Mouse (Mus musculus) urinary bladder, postnatal 25 days (tissue): ENCODE data around the gene Dok5.
A peak's percentile ranks its signal among the peaks of the same experiment; 100 is the strongest.

Experiments
- DNase-seq: peaks from one replicate; pipeline ENCODE4 v3.0.0; 2022; ENCODE audit warnings: low spot score

Dok5 gene

DNA sequence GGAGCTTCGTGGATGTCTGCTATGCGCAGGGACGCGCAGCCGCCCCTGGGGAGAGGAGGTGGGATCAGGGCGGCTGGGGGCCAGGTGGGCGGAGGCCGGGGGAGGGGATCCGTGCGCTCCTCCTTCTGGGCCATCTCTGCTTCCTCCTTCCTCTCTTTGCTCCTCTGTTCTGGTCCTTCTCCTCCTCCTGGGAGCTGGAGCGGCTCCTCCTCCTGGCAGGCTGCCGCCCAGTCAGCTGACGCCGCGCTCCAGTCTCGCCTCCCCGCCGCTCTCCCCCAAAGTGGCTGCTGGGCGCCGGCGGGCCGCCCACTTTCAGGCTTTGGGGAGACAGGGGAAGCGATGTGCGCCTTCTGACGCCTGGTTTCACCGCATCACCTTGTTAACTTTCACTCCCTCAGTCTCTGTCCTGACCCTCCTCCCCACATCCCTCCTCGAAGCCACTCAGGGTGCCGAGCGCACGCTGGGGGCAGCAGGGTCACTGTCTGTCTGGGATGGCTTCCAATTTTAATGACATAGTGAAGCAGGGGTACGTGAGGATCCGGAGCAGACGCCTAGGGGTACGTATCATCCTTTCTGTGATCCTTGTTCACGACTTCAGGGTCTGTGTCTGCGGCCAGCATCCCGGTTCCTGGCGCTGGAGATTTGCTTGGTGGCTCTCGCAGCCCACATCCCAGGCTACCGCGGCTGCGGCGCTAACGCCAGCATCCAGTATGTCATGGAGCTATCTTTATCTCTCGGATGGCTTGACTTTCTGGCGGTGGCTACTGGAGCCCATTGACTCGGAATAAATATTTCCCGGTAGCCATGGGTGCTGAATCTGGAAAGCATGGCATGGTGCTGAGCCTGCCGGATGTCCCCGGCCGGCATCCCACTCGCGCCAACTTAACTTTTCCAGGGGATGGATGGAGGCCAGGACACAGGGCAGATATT lies at the start of gene Dok5:
TSS of gene Dok5 (plus strand) at position 176 of the 930 bp plus-strand sequence.
- DNase-seq: peak; percentile 52

DNA sequence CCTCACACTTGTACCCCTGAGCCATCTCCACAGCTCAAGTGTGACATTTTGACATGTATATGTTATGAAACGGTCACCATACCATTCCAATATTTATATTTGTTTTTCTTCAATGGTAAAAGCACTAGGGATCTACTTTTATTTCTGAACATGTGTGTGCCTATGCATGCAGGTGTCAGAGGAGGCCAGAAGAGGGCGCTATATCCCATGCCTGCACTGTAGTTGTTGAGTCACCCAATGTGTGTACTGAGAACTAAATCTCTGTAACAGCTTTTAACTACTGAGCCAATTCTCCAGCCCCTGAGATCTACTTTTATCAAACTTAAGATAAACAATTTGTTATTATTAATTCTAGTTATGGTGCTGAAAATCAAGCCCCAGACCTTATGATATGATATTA lies 48.2 kb upstream of the Dok5 start:
- DNase-seq: no peak

DNA sequence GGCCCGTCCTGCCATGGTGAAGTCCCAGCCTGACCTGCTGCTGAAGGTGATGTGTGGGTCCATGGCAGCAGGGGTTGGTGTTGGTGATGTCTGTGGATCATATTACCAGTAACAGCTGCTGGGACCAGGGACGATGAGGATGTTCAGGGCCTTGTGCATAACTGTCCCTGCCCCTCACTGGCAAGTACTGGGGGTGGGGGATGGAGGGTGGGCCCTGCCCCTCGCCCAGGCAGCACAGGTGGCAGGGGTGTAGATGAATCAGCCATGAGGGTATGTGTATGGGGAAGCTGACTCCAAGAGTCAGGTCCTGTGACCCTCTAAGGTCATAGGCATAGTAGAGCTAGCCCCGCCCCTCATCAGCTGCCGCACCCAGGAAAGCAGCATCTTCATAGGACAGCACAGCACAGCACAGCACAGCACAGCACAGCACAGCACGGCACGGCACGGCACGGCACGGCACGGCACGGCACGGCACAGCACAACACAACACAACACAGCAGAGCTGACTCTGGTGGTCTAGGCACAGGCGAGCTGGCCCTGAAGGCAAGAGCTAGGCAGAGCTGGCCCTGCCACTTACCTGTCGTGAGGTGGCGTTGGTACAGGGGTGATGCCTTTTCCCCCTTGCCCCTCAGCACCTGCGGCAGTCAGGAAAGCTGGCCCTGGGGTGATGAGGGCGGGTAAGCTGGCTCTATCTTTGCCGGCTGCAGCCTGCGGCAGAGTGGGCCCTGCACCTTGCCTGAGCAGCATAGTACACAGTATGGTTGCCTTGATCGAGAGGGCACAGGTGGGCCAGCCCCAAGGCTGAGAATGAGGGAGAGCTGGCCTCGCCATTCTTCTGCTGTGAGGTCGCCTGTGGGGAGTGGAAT lies 36.3 kb upstream of the Dok5 start:
- DNase-seq: no peak

DNA sequence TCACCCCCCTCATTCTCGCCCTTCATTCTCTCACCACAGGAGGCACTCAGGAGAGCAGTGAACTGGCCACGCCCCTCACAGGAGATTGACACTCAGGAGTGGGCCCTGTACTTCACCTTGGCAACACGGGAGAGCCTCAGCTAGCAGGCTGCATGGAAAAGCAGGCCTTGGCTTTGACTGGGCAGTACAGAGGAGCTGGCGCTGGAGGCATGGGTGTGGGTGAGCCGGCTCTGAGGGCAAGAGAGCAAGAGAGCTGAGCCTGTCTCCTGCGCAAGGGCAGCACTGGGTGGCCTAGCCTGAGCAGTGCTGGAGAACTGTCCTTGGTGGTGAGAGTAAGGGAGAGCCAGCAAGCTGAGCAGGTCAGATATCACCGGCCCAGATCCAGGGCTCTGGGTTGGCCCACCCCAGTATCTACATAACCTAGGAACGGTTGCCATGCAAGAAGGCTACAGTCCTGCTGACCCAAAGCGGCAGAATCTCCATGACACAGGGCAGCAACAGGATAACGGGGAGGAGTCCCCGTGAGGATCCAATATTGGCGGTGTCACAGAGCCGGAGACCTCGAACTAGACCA lies 35.6 kb upstream of the Dok5 start:
- no peak for DNase-seq

DNA sequence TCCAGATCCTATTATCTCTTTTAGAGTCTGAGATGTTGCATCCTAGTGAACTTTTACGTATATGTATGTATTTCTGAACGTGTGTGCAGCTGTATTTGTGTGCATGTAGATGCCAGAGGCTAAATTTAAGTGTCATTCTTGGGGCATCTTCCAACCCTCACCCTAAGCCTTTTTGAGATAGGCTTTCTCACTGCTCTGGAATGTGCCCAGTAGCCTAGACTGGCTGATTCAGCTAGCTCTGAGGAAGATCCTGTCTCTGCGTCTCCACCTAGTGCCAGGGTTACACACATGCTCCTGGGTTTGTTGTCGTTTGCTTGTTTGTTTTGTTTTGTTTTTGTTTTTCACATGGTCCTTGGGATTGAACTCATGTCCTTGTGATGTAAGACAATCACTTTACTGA lies 31.1 kb upstream of the Dok5 start:
- DNase-seq: no peak

DNA sequence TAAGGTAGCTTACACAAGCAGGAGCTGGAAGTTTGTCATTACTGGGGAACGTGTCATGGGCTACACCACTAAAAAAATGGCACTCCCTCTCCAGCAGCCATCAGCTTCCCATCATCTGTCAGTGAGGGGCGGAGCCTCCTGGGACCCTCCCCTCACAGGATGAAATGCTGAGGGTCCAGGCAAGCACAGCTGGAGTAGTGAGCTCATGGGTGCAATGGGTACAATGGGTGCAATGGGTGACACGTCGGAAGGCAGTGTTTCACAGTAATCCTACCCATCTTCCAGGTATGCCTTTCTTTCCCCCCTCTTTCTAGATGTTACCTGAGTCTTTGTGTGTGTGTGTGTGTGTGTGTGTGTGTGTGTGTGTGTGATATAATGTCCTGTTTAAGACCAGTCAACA lies 25.1 kb upstream of the Dok5 start:
- DNase-seq: no peak

DNA sequence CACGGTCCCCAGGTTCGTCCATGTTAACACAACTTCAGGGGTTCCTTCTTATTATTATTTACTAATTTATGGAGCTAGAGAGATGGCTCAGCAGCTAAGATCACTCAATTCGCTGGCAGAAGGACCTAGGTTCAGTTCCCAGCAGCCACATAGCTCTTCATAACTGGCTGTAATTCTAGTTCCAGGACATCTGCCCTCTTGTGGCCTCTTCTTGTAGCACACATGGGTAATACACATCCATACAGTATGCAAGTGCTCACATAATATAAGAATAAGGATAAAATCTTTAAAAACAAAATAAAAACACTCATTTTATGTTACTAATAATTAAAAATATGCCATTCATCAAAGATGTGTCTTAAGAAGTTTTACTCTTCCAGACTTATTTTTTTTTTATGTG lies 23.9 kb upstream of the Dok5 start:
- no peak for DNase-seq

DNA sequence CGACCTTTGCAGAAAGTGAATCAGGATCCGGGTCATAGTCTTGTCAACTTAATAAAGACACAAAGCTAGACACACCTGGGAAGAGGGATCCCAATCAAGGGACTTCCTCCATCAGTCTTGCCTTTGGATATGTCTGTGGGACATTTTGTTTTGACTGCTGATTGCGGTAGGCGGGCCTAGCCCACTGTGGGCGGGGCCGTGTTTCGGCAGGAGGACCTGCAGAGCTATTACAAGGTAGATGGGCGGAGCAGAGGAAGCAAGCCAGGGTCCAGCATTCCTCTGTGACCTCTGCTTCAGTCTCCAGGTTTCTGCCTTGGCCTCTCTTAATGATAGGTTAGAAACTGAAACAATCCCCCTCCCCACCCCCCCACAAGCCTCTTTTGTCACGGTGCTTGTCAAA lies 22.7 kb upstream of the Dok5 start:
- no peak for DNase-seq

DNA sequence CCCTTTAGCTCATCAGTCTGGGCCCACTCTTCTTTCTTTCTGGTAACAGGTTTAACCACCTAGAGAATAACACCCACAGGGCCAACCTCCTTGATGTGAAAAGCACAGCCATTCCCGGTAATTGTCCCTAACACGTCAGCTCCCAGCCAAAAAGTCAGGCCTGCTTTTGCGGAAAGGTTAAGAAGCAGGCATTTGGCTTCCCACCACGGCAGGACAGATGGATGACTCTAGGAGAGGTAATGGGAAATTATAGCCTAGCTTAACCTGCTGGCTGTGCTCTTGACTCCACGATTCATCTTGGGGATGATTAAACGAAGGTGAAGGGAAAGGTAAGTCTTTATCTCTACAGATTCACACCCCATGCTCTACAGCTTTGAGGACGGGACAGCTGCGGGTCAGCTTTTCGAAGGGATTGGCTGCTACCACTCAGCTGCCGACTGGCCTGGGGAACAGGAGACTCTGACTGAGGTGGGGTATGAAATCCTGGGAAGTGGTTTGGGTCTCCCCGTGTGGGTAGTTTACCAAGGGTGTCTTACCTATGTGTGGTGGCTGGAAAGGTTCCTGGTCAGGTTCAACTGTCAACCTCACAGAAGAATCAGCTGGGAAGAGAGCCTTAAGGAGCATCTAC lies 18.8 kb upstream of the Dok5 start:
- no peak for DNase-seq

DNA sequence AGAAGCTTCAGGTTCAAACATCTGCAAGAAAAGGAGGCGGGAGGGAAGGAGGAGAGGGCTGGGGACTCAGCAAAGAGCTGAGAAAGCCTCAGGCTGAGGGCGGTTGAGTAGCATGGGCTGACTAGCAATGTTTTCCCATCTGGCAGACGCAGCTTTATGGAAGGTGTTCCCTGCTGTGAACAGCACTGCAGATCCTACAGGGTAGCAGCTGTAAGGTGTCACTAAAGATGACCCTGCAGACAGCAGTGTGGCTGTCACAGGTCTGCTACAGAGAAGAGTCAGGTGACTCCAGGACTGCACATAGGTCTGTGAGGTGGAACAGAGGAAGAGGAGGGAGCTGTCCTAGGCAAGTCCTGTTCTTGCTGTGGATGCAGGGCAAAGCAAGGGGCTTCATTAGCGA lies 11.2 kb upstream of the Dok5 start:
- no peak for DNase-seq

DNA sequence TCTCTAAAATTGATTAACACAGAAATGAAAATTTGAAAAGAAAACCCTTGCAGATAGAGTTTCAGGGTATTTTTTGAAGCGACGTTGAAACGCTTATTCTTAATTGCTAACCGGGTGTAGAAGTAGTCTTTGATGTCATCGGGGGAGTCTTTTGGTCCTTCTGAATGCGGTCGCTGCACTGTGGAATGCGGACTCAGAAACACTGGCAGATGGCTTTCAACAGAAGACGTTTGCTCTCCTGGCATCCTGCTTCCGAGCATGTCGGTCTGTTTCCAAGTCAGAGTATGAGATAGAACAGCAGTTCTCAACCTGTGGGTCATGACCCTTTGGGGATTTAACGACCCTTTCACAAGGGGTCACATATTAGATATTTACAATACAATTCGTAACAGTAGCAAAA lies 7.5 kb upstream of the Dok5 start:
- DNase-seq: no peak

DNA sequence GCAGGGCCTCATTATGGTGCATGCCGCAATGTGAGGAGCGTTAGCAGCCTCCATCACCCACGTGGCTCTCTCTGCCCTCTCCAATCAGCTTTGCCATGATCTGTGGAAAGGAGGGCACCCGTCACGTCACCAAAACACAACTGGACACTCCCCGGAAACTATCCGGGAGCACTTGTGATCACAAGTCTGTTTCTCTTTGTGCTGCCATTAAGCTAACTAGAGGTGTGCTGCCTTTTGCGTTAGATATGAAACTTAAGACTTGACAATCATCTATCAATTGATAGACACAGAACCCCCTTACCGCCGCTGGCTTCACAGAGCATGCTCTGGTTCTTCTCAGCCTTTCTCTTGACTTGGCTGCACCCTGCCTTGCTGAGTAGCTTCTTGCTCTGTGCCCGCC lies 6.9 kb upstream of the Dok5 start:
- DNase-seq: no peak

DNA sequence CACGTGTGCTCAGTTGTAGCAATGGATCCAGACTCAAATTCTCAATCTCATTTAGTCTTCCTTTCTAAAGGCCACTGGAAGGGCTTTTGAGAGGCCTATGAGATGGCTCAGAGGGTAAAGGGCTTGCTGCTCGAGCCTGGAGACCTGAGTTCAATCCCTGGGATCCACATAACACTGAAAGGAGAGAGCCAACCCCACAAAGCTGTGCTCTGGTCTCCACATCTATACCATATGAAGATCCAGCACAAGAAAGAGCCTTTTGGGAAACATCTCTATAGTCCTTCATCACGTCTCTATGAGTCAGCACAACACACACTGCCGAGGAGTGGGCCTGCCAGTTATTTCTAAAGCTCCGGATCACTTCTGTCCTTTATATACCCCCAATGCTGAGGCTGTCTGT lies 5.8 kb upstream of the Dok5 start:
- DNase-seq: no peak

DNA sequence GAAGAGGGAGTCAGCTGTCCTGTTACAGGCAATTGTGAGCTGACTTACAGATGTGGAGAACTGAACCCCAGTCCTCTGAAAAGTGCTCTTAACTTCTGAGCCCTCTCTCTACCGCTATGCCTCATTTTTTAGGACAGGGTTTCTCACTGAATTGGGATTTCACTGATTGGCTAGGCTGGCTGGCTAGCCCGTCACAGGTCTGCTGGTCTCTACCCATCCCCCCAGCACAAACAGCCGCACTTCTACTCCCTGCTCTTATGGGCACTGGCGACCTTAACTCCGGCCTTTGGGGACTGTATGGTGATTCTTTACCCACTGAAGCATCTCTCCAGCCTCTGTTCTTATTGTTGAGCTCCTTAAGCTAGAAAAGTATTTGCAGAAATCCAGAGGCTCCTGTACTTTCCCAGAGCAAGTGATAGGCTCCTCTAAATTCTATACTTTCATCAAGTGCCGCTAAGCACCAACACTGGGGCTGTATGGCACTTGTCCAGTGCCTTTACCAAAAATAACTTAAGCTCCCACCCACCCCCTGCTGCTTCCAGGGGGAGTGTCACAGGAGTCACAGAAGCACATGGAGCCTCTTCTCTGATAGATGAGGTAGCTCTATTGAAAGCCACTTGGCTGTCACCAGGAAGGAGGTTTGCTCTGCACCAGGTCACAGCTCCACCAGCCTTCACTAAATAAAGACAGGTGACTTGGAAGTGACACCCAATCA lies 4.5 kb upstream of the Dok5 start:
- DNase-seq: no peak

DNA sequence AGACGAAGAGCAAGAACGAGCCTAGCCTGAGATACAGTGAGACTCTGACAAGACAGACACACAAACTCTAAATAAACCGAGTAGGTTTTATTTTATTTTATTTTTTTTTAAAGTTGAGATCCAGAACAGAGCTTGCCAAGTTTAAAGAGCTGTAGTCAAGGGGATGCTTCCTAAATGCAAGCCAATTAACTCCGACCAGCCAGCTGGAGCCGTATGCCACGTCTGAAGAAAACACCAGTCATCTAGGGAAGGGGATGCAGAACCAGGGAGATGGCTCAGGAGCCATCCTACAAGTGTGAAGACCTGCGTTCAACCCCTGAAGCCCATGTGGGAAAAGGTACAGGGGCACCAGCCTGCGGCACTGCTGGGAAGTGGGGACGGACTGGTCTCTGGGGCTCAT lies 2.7 kb upstream of the Dok5 start:
- DNase-seq: no peak

DNA sequence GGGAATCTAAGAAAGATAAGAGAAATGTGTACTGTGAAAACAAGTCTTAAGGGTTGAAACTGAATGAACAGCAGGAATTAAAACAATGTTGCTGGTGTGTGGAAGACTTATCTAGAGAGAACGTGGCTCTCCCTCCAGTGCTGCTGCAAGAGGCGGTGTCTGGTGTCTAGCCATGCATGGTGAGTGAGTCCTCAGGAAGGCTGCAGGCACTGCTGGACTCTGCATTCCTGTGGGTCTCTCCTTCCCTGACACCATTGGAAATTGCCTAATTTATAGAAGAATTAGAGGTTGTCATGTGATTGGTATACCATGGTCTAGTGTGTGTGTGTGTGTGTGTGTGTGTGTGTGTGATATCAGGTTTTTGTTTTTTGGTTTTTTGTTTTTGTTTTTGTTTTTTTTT lies 1.9 kb upstream of the Dok5 start:
- no peak for DNase-seq

DNA sequence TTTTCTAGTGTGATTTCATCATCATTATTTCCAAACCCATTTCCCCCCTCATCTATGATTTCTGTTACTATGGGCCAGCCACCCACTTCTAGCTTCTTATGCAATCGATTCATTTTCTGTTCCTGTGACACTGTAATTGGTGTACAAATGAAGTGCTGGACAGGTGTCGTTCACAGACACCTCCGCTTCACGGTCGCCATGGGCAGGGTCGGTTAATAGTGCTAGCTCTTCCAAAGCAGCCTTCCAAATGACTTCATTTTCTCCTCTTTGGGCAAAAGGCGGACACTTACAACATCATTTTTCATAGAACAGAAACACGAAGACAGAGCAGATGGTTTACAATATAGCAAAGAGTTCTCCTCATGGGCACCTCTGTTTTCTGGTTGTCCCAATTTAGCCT lies 1.5 kb upstream of the Dok5 start:
- DNase-seq: no peak

DNA sequence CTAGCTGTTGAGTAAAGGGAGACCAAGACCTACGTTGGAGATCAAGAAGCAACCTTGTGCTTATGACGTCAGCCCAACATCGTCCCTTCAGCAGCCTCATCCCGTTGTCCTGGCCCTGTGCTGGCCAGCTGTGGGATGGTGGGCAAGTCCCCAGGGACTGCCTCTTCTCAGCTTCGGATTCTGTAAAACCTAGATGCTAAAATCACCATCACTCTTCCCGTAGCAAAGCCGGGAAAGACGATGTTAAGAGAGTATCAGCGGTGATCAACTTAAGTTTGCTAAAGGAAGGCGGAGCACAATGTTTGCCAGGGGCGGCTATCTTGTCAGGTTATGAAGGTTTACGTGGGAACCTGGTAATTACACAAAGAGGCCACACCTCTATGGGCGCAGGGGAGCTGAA lies 826 bp upstream of the Dok5 start:
- no peak for DNase-seq

DNA sequence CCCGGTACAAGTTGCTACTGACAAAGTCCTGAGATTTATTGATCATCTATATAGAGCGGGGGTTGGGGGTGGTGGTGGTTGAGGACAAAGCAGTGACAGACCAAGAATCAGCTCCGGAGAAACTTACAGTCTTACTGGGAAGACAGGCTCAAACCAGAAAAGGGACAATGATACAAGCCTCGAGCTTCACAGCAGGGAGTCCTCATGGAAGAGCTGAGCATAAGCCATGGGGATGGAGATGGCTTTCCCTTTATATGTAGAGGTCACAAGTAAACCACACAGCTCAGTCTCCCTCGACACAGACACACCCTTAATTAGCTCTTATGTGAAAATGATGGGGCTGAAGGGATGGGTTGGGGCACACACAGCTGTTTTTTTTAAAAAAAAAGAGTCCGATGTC lies 402 bp upstream of the Dok5 start:
- DNase-seq: no peak

DNA sequence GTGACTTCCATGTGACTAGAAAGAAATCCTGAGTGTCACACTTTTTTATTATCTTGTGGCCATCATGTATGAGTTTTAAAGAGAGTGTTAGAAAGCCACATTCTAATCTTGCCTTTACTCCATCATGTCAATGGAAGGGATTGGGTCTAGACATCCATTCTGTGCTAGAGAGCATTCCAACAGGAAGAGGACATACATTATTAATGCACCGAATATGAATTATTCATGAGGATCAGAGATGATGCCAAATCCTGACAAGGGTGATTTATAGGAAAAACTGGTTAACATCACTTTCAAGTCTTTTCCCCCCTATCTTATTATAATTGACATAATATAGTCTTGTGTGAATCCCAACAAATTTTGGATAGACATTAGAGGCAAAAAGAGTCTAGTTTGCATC lies 2.1 kb downstream of the Dok5 start:
- no peak for DNase-seq

DNA sequence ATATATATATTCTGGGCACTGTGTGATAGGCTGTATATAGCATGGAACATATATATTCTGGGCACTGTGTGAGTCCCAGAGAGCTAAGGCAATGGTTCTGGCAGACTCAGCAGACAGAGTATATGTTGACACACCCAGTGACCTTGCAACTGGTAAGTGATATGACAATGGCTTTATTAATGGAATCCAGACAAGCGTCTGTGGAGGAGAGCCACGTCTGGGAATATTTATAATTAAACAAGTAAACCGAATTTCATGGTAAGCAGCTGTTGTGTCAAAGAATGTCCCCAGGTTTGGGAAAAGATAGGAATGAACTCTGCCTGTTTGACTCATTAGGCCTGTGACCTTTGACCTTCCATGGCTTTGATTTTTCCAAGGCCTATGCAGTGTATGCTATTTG lies 2.8 kb downstream of the Dok5 start:
- no peak for DNase-seq

DNA sequence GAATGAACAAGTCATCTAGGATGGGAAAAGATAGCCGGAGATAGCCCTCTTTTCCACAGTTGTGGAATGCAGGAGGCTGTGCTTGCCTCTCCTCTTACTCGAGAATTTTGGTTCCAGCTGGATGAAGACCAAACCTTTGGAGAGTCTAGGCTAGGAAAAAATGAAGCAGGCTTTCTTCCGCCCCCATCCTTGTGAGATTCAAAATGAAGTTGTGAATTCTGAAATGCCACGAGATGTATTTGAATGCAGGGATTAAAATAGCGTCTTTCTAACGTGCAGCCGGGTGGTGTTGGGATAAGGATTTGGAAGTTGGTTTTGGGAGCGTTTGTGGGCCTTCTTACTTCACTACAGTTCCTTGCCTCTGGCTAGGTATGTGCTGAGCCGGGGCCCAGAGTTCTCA lies 6.8 kb downstream of the Dok5 start:
- DNase-seq: no peak
